Mouse (Mus musculus): Measurements from ENCODE around the gene Dph5.
"Not testable (repeated sequence)": the region's sequence is repeated elsewhere in the genome, so short reads cannot be mapped to it uniquely, and the experiment has no call there.

The Dph5 gene

GRCm38 (mm10) chr3:115893166-115893565, 5.5 kb downstream of the Dph5 start:
- DNase-seq, result no peak

GRCm38 (mm10) chr3:115898354-115898948, 10.8 kb downstream of the Dph5 start:
- no peak for DNase-seq

- no peak for DNase-seq
These were observed 14.8 kb downstream of the Dph5 start for GRCm38 (mm10) chr3:115902301-115902956.

- no peak for DNase-seq
These were observed 17.4 kb downstream of the Dph5 start for GRCm38 (mm10) chr3:115905067-115905466.

GRCm38 (mm10) chr3:115905567-115905966, 17.9 kb downstream of the Dph5 start:
- no peak for DNase-seq

GRCm38 (mm10) chr3:115907406-115907805, 19.8 kb downstream of the Dph5 start:
- DNase-seq, result not testable (repeated sequence)

- DNase-seq, result no peak
These were observed 37.0 kb downstream of the Dph5 start for GRCm38 (mm10) chr3:115924401-115925190.

GRCm38 (mm10) chr3:115926531-115926930, 38.9 kb downstream of the Dph5 start:
- DNase-seq, result no peak

- DNase-seq, result no peak
These were observed 44.1 kb downstream of the Dph5 start for GRCm38 (mm10) chr3:115931701-115932100.

- DNase-seq, result no peak
These were observed 45.9 kb downstream of the Dph5 start for GRCm38 (mm10) chr3:115933293-115934186.

GRCm38 (mm10) chr3:115936734-115937599, 49.3 kb downstream of the Dph5 start:
- peak; percentile 50 to 75 for DNase-seq

GRCm38 (mm10) chr3:115937807-115938206, 50.2 kb downstream of the Dph5 start:
- no peak for DNase-seq

GRCm38 (mm10) chr3:115940510-115940909, 52.9 kb downstream of the Dph5 start:
- DNase-seq, result no peak

GRCm38 (mm10) chr3:115941464-115941863, 53.8 kb downstream of the Dph5 start:
- no peak for DNase-seq

- DNase-seq, result no peak
These were observed 56.7 kb downstream of the Dph5 start for GRCm38 (mm10) chr3:115944376-115944775.

- DNase-seq, result no peak
These were observed 58.6 kb downstream of the Dph5 start for GRCm38 (mm10) chr3:115946272-115946671.

GRCm38 (mm10) chr3:115949220-115949920, 61.7 kb downstream of the Dph5 start:
- DNase-seq, result no peak

- DNase-seq, result no peak
These were observed 62.6 kb downstream of the Dph5 start for GRCm38 (mm10) chr3:115949921-115950877.

- DNase-seq, result no peak
These were observed 63.6 kb downstream of the Dph5 start for GRCm38 (mm10) chr3:115951221-115951620.

GRCm38 (mm10) chr3:115952356-115952755, 64.7 kb downstream of the Dph5 start:
- no peak for DNase-seq
